Mouse (Mus musculus): ENCODE measurements around the gene Idh1.

GRCm38 (mm10) chr1:65177452-65177851 lies 8.8 kb downstream of the Idh1 start:
- TF ChIP-seq POLR2A (IDR thresholded peaks at IDR 0.05; ENCODE audit: low read depth, low read length) (no peak), CTCF (IDR thresholded peaks at IDR 0.05; ENCODE audit: extremely low read depth, insufficient read length, insufficient replicate concordance, low read depth, low read length) (no peak)
